Mouse (Mus musculus): ENCODE results near the gene Apoc3. TPM values are rescaled to one million over a fixed set of nuclear protein-coding genes. Genes with fewer than 3 reads are reported as not detected.

The Apoc3 gene
- total and polyA plus RNA-seq, 3 experiments = not detected

GRCm38 (mm10) chr9:46206834-46207500 lies 28.5 kb downstream of the Apoc3 start:
- Histone ChIP-seq H3K9me3 (replicated peaks; ENCODE audit: insufficient read depth, low read length) (no peaks in the 10 kb centered on the region), H3K9ac (ENCODE audit: control insufficient read depth, low read depth, low read length, poor library complexity, severe bottlenecking) (peak overlapping the region; percentile 36), H3K27ac (ENCODE audit: control insufficient read depth, low read depth, low read length) (peak overlapping the region; percentile 96), H3K4me3 (ENCODE audit: control insufficient read depth in 1 of 2, insufficient read depth in 1 of 2, low read depth in 2 of 2, low read length in 2 of 2) (no peak overlapping the region), H3K4me1 (ENCODE audit: control insufficient read depth in 1 of 2, insufficient read depth in 2 of 2, low read length in 2 of 2) (peaks cover 25% of the 10 kb centered on the region in 2 experiments), H3K79me2 (ENCODE audit: control insufficient read depth, insufficient read depth, low read length, poor library complexity) (no peaks in the 10 kb centered on the region), H3K27me3 (ENCODE audit: control insufficient read depth in 1 of 2, insufficient read depth in 2 of 2, low read length in 2 of 2) (no peaks in the 10 kb centered on the region), H3K36me3 (ENCODE audit: control insufficient read depth in 1 of 2, insufficient read depth in 2 of 2, low read length in 2 of 2) (peaks cover 0 to 34% of the 10 kb centered on the region in 2 experiments; a peak in 3 of 4 replicates)
- peak; percentile 95 for DNase-seq (ENCODE audit: low read depth, low spot score)
- TF ChIP-seq TCF12 (IDR thresholded peaks at IDR 0.05; ENCODE audit: low read depth, low read length) = peak; percentile 97
- peak; percentile 55 for TF ChIP-seq CHD2 (IDR thresholded peaks at IDR 0.05; ENCODE audit: low read length)
- no peak for TF ChIP-seq POLR2AphosphoS5 (IDR thresholded peaks at IDR 0.05; ENCODE audit: borderline replicate concordance, low read depth, low read length)
- TF ChIP-seq RCOR1 (IDR thresholded peaks at IDR 0.05; ENCODE audit: low read depth, low read length) = 0 out of 2 replicates have a peak, but pooled peaks have one; percentile 33
- TF ChIP-seq CHD1 (IDR thresholded peaks at IDR 0.05; ENCODE audit: low read depth, low read length) = 0 out of 2 replicates have a peak, but pooled peaks have one; percentile 2
- peak; percentile 54; the same call in 1 of the 2 replicates for TF ChIP-seq MAX (IDR thresholded peaks at IDR 0.05; ENCODE audit: low read length)
- no peak for TF ChIP-seq MAZ (IDR thresholded peaks at IDR 0.05; ENCODE audit: low read depth, low read length)
- TF ChIP-seq JUND (IDR thresholded peaks at IDR 0.05; ENCODE audit: low read depth, low read length) = peak; percentile 75; the same call in 1 of the 2 replicates
- TF ChIP-seq NRF1 (IDR thresholded peaks at IDR 0.05; ENCODE audit: insufficient read depth, low read depth, low read length, poor library complexity, severe bottlenecking) = no peak
- no peak for TF ChIP-seq CTCF (IDR thresholded peaks at IDR 0.05 in 2 of 3, conservative IDR thresholded peaks at IDR 0.05 in 1 of 3; ENCODE audit: control insufficient read depth in 1 of 3, insufficient read depth in 1 of 3, low read depth in 2 of 3, low read length in 3 of 3, poor library complexity in 1 of 3, severe bottlenecking in 1 of 3)
- TF ChIP-seq ELF1 (IDR thresholded peaks at IDR 0.05; ENCODE audit: low read depth, low read length) = peak; percentile 51; the same call in 1 of the 2 replicates
- TF ChIP-seq GABPA (IDR thresholded peaks at IDR 0.05; ENCODE audit: low read depth, low read length) = no peak
- 0 out of 2 replicates have a peak, but pooled peaks have one; percentile 4 for TF ChIP-seq SMC3 (IDR thresholded peaks at IDR 0.05; ENCODE audit: low read depth, low read length)
- TF ChIP-seq E2F4 (IDR thresholded peaks at IDR 0.05; ENCODE audit: borderline replicate concordance, low read depth, low read length) = no peak
- peak; percentile 50; the same call in 1 of the 2 replicates for TF ChIP-seq MXI1 (IDR thresholded peaks at IDR 0.05; ENCODE audit: low read depth, low read length)
- peak; percentile 75; the same call in 1 of the 2 replicates for TF ChIP-seq MAFK (IDR thresholded peaks at IDR 0.05; ENCODE audit: borderline replicate concordance, low read depth, low read length)
- TF ChIP-seq ETS1 (IDR thresholded peaks at IDR 0.05; ENCODE audit: low read depth, low read length) = peak; percentile 100
- TF ChIP-seq USF1 (IDR thresholded peaks at IDR 0.05; ENCODE audit: low read depth, low read length) = no peak
- peak; percentile 76; the same call in 1 of the 2 replicates for TF ChIP-seq MYC (IDR thresholded peaks at IDR 0.05; ENCODE audit: low read depth, low read length)
- peak; percentile 88 for TF ChIP-seq SIN3A (IDR thresholded peaks at IDR 0.05; ENCODE audit: low read length)
- peak; percentile 36 for TF ChIP-seq NELFE (IDR thresholded peaks at IDR 0.05; ENCODE audit: low read depth, low read length)
- no peak for TF ChIP-seq MEF2A (IDR thresholded peaks at IDR 0.05; ENCODE audit: extremely low read depth, insufficient replicate concordance, low read depth, low read length, poor library complexity, severe bottlenecking)
- TF ChIP-seq BHLHE40 (IDR thresholded peaks at IDR 0.05; ENCODE audit: borderline replicate concordance, low read depth, low read length) = peak; percentile 72
- TF ChIP-seq USF2 (IDR thresholded peaks at IDR 0.05; ENCODE audit: borderline replicate concordance in 1 of 2, insufficient read depth in 1 of 2, low read depth in 1 of 2, low read length in 2 of 2) = no peak
- 0 out of 2 replicates have a peak, but pooled peaks have one; percentile 18 for TF ChIP-seq KAT2A (conservative IDR thresholded peaks at IDR 0.05; ENCODE audit: low read depth, low read length)
- no peak; the same call in 1 of the 2 replicates for TF ChIP-seq POLR2AphosphoS2 (IDR thresholded peaks at IDR 0.05; ENCODE audit: low read length)
- TF ChIP-seq ZKSCAN1 (IDR thresholded peaks at IDR 0.05; ENCODE audit: low read depth, low read length) = no peak
- TF ChIP-seq TBP (IDR thresholded peaks at IDR 0.05; ENCODE audit: low read depth, low read length) = 0 out of 2 replicates have a peak, but pooled peaks have one; percentile 15
- no peak for TF ChIP-seq ZNF384 (IDR thresholded peaks at IDR 0.05; ENCODE audit: low read depth, low read length)
- no peak for TF ChIP-seq HCFC1 (IDR thresholded peaks at IDR 0.05; ENCODE audit: low read depth, low read length)
- TF ChIP-seq UBTF (IDR thresholded peaks at IDR 0.05; ENCODE audit: borderline replicate concordance, insufficient read depth, low read depth, low read length) = no peak
- TF ChIP-seq ZMIZ1 (IDR thresholded peaks at IDR 0.05; ENCODE audit: low read depth, low read length) = no peak
- peak; percentile 97 to 100 for TF ChIP-seq EP300 (IDR thresholded peaks at IDR 0.05; ENCODE audit: low read depth in 1 of 2, low read length in 2 of 2)
- TF ChIP-seq POLR2A (IDR thresholded peaks at IDR 0.05; ENCODE audit: control insufficient read depth in 1 of 2, insufficient read depth in 1 of 2, low read depth in 1 of 2, low read length in 2 of 2, poor library complexity in 1 of 2) = peak in 1 of 2 experiments; percentile 46; a peak in 1 of 4 replicates
- peak; percentile 93 for TF ChIP-seq GATA1 (IDR thresholded peaks at IDR 0.05; ENCODE audit: low read depth, low read length)
